Mouse (Mus musculus) heart, postnatal 10 days (tissue): ENCODE results near the gene Rnf41. TPM values are rescaled to one million over a fixed set of nuclear protein-coding genes. Genes with fewer than 3 reads are reported as not detected.
A peak's percentile ranks its signal among the peaks of the same experiment; 100 is the strongest.

Experiments
- DNase-seq, 2 experiments: peaks; one replicate each; pipeline ENCODE4 v3.0.0; 2021
- intact Hi-C: fragments of 180-260 bp; cut with DNase I; formaldehyde crosslinking; loops from one replicate; pipeline ENCODE4 v1.15.1; 2025
- total RNA-seq, 2 experiments: library from RNA; stranded (reverse); gene quantifications; 2 replicates each; pipeline ENCODE4 v1.2.3; 2021

Rnf41 gene
- total RNA-seq, 2 experiments from 2014 or later, result 24.0 to 24.8 TPM

GRCm38 (mm10) chr10:128382482-128382881 lies 29.0 kb upstream of the Rnf41 start:
- intact Hi-C loops, result no loop called here
- DNase-seq, result no peak

GRCm38 (mm10) chr10:128385902-128386301 lies 25.6 kb upstream of the Rnf41 start:
- intact Hi-C loops, result no loop called here

GRCm38 (mm10) chr10:128388941-128389340 lies 22.5 kb upstream of the Rnf41 start:
- DNase-seq, result no peak
- intact Hi-C loops, result no loop called here

More at GRCm38 (mm10) chr10:128385902-128386301, 25.6 kb upstream of the Rnf41 start:
- DNase-seq, result no peak

- DNase-seq, result no peak
- intact Hi-C loops, result no loop called here
Observed at GRCm38 (mm10) chr10:128389570-128389969, 21.9 kb upstream of the Rnf41 start.

- intact Hi-C loops, result no loop called here
- no peak for DNase-seq
Observed at GRCm38 (mm10) chr10:128390366-128390765, 21.1 kb upstream of the Rnf41 start.

- peak in 1 of 2 experiments; percentile 48 for DNase-seq
- intact Hi-C loops, result no loop called here
Observed at GRCm38 (mm10) chr10:128391850-128392249, 19.6 kb upstream of the Rnf41 start.

- intact Hi-C loops, result no loop called here
- no peak for DNase-seq
Observed at GRCm38 (mm10) chr10:128396017-128396673, 15.3 kb upstream of the Rnf41 start.

GRCm38 (mm10) chr10:128396716-128397264 lies 14.7 kb upstream of the Rnf41 start:
- intact Hi-C loops, result no loop called here
- no peak for DNase-seq

GRCm38 (mm10) chr10:128397466-128397865 lies 14.0 kb upstream of the Rnf41 start:
- DNase-seq, result peak; percentile 51 to 56
- intact Hi-C loops, result no loop called here

GRCm38 (mm10) chr10:128400338-128400737 lies 11.1 kb upstream of the Rnf41 start:
- intact Hi-C loops, result no loop called here
- no peak for DNase-seq

- intact Hi-C loops, result no loop called here
- DNase-seq, result no peak
Observed at GRCm38 (mm10) chr10:128401056-128401455, 10.4 kb upstream of the Rnf41 start, which contains the start of gene Slc39a5. Slc39a5 (minus strand) TSS chr10:128401229.

GRCm38 (mm10) chr10:128401638-128402037 lies 9.8 kb upstream of the Rnf41 start:
- intact Hi-C loops, result no loop called here

GRCm38 (mm10) chr10:128403931-128404330 lies 7.5 kb upstream of the Rnf41 start:
- intact Hi-C loops, result no loop called here
- DNase-seq, result no peak

More at GRCm38 (mm10) chr10:128401638-128402037, 9.8 kb upstream of the Rnf41 start:
- DNase-seq, result no peak

- no peak for DNase-seq
- intact Hi-C loops, result loop anchor here (1.0 kb wide), 1 partner anchor 46 kb away; no protein-coding TSS in a partner anchor
Observed at GRCm38 (mm10) chr10:128408591-128409535, 2.6 kb upstream of the Rnf41 start.

- peak; percentile 98 for DNase-seq
- intact Hi-C loops, result loop anchor here (1.0 to 2.0 kb wide), 3 partner anchors 33 to 127 kb away; no protein-coding TSS in a partner anchor
Observed at GRCm38 (mm10) chr10:128409692-128410559, 1.5 kb upstream of the Rnf41 start.

GRCm38 (mm10) chr10:128410560-128410845 lies 954 bp upstream of the Rnf41 start:
- intact Hi-C loops, result loop anchor here (2.0 kb wide), 2 partner anchors 32 to 126 kb away; no protein-coding TSS in a partner anchor
- no peak for DNase-seq

GRCm38 (mm10) chr10:128412055-128412381 lies 561 bp downstream of the Rnf41 start:
- peak in 1 of 2 experiments; percentile 55 for DNase-seq
- intact Hi-C loops, result no loop called here

GRCm38 (mm10) chr10:128412558-128412957 lies 1.1 kb downstream of the Rnf41 start:
- DNase-seq, result no peak
- intact Hi-C loops, result no loop called here

- intact Hi-C loops, result no loop called here
- DNase-seq, result no peak
Observed at GRCm38 (mm10) chr10:128413076-128413475, 1.6 kb downstream of the Rnf41 start.

- intact Hi-C loops, result no loop called here
Observed at GRCm38 (mm10) chr10:128414848-128415247, 3.4 kb downstream of the Rnf41 start.

More at GRCm38 (mm10) chr10:128414848-128415247, 3.4 kb downstream of the Rnf41 start:
- DNase-seq, result no peak
